Mouse (Mus musculus): ENCODE data around the gene Slc23a3. TPM values are rescaled to one million over a fixed set of nuclear protein-coding genes. Genes with fewer than 3 reads are reported as not detected.

Gene Slc23a3
- polyA plus RNA-seq, 1 experiment from 2014 or later: not detected

- Histone ChIP-seq H3K9ac (ENCODE audit: low read depth, low read length) (peak within 1 kb of the TSS; percentile 70), H3K4me1 (replicated peaks; ENCODE audit: control insufficient read depth, insufficient read depth, low read length) (0 out of 2 replicates have a peak, but pooled peaks cover 2% of the 10 kb centered on the region), H3K27me3 (ENCODE audit: control insufficient read depth, insufficient read depth, low read length) (no peaks in the 10 kb centered on the region), H3K9me3 (ENCODE audit: control insufficient read depth, low read length) (no peaks in the 10 kb centered on the region), H3K4me3 (ENCODE audit: low read depth, low read length) (peak within 1 kb of the TSS; percentile 46), H3K4me2 (replicated peaks; ENCODE audit: low read depth, low read length) (peak within 1 kb of the TSS; percentile 39), H3K27ac (ENCODE audit: low read depth, low read length) (peak within 1 kb of the TSS; percentile 84), H3K36me3 (ENCODE audit: control insufficient read depth, insufficient read depth, low read length) (no peaks in the 10 kb centered on the region)
- ATAC-seq (ENCODE audit: low FRiP score) (peak; percentile 96), DNase-seq (ENCODE audit: low spot score) (peak; percentile 99)
- 2% methylated on average over 55 of the region's 56 CpGs for WGBS
These were observed 9.1 kb downstream of the Slc23a3 start, which contains the start of gene Nhej1 for GRCm38 (mm10) chr1:75124346-75125321. Gene Nhej1, minus strand, starts transcription at chr1:75125200.

- Histone ChIP-seq H3K4me1 (replicated peaks; ENCODE audit: control insufficient read depth, insufficient read depth, low read length) (0 out of 2 replicates have a peak, but pooled peaks cover 2% of the 10 kb centered on the region), H3K4me2 (replicated peaks; ENCODE audit: low read depth, low read length) (no peak overlapping the region), H3K27ac (ENCODE audit: low read depth, low read length) (no peak overlapping the region), H3K4me3 (ENCODE audit: low read depth, low read length) (no peak overlapping the region), H3K27me3 (ENCODE audit: control insufficient read depth, insufficient read depth, low read length) (no peaks in the 10 kb centered on the region), H3K36me3 (ENCODE audit: control insufficient read depth, insufficient read depth, low read length) (no peaks in the 10 kb centered on the region), H3K9ac (ENCODE audit: low read depth, low read length) (no peak overlapping the region), H3K9me3 (ENCODE audit: control insufficient read depth, low read length) (no peaks in the 10 kb centered on the region)
- no peak for ATAC-seq (ENCODE audit: low FRiP score)
- 84% methylated on average over 3 of the region's 3 CpGs for WGBS
- DNase-seq (ENCODE audit: low spot score): no peak
These were observed 11.5 kb downstream of the Slc23a3 start for GRCm38 (mm10) chr1:75122211-75122610.

Other genes with a start within 250 kb of the Slc23a3 start
- gene Fev, start 248.5 kb downstream of the Slc23a3 start, polyA plus RNA-seq (2014; fragmentation: Nextera tagmentation; extraction: Ambion mirVana): 1.3 and 3.0 TPM in 2 replicates
- 0.50 and 1.6 TPM in 2 replicates for gene Cryba2, start 240.7 kb downstream of the Slc23a3 start, polyA plus RNA-seq (2014; fragmentation: Nextera tagmentation; extraction: Ambion mirVana)
- gene Cfap65, start 198.3 kb downstream of the Slc23a3 start, polyA plus RNA-seq (2014; fragmentation: Nextera tagmentation; extraction: Ambion mirVana): 1.2 TPM in 2 replicates
- 0.20 and 0.35 TPM in 2 replicates for gene Ihh, start 182.2 kb downstream of the Slc23a3 start, polyA plus RNA-seq (2014; fragmentation: Nextera tagmentation; extraction: Ambion mirVana)
- gene Nhej1, start 8.7 kb downstream of the Slc23a3 start, polyA plus RNA-seq (2014; fragmentation: Nextera tagmentation; extraction: Ambion mirVana): 14.8 and 15.2 TPM in 2 replicates
- gene Cnppd1, start 8.8 kb upstream of the Slc23a3 start, polyA plus RNA-seq (2014; fragmentation: Nextera tagmentation; extraction: Ambion mirVana): 47.4 and 49.0 TPM in 2 replicates
- 50.3 and 58.4 TPM in 2 replicates for gene Retreg2, start 8.9 kb upstream of the Slc23a3 start, polyA plus RNA-seq (2014; fragmentation: Nextera tagmentation; extraction: Ambion mirVana)
- 37.4 and 37.7 TPM in 2 replicates for gene Zfand2b, start 34.8 kb upstream of the Slc23a3 start, polyA plus RNA-seq (2014; fragmentation: Nextera tagmentation; extraction: Ambion mirVana)
- gene Abcb6, start 46.5 kb upstream of the Slc23a3 start, polyA plus RNA-seq (2014; fragmentation: Nextera tagmentation; extraction: Ambion mirVana): 21.8 and 23.9 TPM in 2 replicates
- 12.8 and 14.9 TPM in 2 replicates for gene Ankzf1, start 58.3 kb upstream of the Slc23a3 start, polyA plus RNA-seq (2014; fragmentation: Nextera tagmentation; extraction: Ambion mirVana)
- 17.4 and 18.6 TPM in 2 replicates for gene Atg9a, start 58.3 kb upstream of the Slc23a3 start, polyA plus RNA-seq (2014; fragmentation: Nextera tagmentation; extraction: Ambion mirVana)
- gene Glb1l, start 76.9 kb upstream of the Slc23a3 start, polyA plus RNA-seq (2014; fragmentation: Nextera tagmentation; extraction: Ambion mirVana): 18.0 and 19.5 TPM in 2 replicates
- gene Stk16, start 76.9 kb upstream of the Slc23a3 start, polyA plus RNA-seq (2014; fragmentation: Nextera tagmentation; extraction: Ambion mirVana): 110 and 125 TPM in 2 replicates
- 10.7 and 12.4 TPM in 2 replicates for gene Tuba4a, start 86.0 kb upstream of the Slc23a3 start, polyA plus RNA-seq (2014; fragmentation: Nextera tagmentation; extraction: Ambion mirVana)
- not detected in 2 replicates for gene A630095N17Rik, start 98.2 kb upstream of the Slc23a3 start, polyA plus RNA-seq (2014; fragmentation: Nextera tagmentation; extraction: Ambion mirVana)
- 17.8 and 21.4 TPM in 2 replicates for gene Dnajb2, start 102.5 kb upstream of the Slc23a3 start, polyA plus RNA-seq (2014; fragmentation: Nextera tagmentation; extraction: Ambion mirVana)
- gene Ptprn, start 130.6 kb upstream of the Slc23a3 start, polyA plus RNA-seq (2014; fragmentation: Nextera tagmentation; extraction: Ambion mirVana): 3.5 and 6.0 TPM in 2 replicates
- 32.3 and 35.7 TPM in 2 replicates for gene Resp18, start 144.5 kb upstream of the Slc23a3 start, polyA plus RNA-seq (2014; fragmentation: Nextera tagmentation; extraction: Ambion mirVana)
- 154 and 165 TPM in 2 replicates for gene Dnpep, start 184.1 kb upstream of the Slc23a3 start, polyA plus RNA-seq (2014; fragmentation: Nextera tagmentation; extraction: Ambion mirVana)
- 2.1 and 2.4 TPM in 2 replicates for gene Des, start 226.4 kb upstream of the Slc23a3 start, polyA plus RNA-seq (2014; fragmentation: Nextera tagmentation; extraction: Ambion mirVana)
- gene Speg, start 241.4 kb upstream of the Slc23a3 start, polyA plus RNA-seq (2014; fragmentation: Nextera tagmentation; extraction: Ambion mirVana): 11.1 and 12.7 TPM in 2 replicates